Mouse (Mus musculus): ENCODE results near the gene D7Ertd443e.

The D7Ertd443e gene

DNA sequence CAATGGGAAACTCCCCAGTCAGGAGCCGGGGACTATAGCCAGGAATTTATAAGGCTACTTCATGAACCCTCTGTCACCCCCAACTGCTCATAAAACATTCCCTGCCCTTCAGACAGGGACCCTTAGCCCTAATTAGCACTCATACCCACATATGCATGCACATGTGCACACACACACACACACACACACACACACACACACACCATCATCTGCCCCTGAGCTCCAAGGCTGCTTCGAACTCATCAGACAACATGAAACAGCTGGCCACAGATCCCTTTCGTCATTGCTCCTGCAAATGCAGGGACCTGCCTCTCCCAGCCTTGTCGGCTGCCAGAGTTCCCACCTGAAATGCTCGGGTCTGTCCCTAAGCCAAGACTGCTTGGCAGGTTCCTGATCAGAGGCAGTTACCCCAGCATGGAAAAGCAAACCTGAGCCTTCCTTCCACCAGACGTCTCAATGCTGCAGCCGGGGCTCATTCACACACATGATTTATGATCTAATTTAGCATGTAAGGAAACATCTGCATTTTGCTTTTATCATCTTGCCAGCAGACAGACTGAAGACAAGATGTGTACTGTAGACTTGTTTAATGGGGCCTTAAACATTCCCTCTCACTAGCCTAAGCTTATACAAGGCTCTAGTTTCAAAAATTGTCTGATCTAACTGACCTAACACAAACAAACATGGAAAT lies 95.7 kb downstream of the D7Ertd443e start:
- DNase-seq (ENCODE audit: extremely low spot score, low spot score), result peak; percentile 21

DNA sequence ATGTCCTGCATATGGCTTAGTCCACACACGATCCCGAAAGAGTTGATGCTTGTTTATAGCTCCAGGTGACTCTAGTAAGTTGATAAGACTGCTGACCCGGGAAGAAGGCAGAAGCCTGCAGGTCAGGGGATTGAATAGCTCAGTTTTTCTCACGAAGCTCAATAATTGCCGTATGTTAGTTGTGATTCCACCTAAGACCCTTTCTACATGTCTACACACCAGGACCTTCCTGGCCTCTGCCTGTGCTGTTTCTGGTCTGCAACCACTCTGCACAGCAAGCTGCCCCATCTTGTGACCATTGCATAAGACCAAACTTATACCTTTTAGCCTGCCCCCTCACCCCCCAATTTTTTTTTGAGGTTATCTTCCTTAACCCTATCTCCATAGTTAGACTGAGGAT lies 96.3 kb downstream of the D7Ertd443e start:
- DNase-seq (ENCODE audit: extremely low spot score, low spot score), result no peak

DNA sequence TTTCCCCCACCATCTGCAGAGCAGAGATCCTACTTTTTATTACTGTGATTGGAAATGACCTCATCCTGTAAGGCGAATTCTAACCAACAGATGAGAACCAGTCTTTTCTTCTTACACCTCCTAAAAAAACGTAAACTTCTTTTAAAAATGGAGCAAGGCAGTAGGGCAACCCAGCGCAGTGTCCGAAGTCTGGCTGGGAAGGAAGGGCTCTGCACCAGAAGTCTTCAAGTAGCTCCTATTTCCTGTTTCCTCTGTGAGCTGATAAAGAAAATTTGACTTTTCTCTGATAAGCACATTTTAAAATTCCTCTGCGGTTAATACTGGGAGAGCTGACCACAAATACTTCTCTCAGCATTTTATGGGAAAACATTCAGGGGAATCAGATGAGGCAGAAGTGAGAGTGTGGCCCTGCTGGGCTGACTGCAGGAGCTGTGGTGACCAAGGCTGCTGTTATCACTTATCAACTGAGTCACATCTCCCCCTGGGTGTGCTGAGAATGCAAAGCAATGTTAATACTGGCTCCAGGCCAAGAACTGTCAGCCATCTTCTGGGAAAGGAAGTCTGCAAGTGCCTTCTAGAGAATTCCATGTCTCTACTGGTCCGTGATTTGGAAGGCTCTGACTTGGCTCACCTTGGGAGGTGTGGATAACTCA lies 97.8 kb downstream of the D7Ertd443e start:
- no peak for DNase-seq (ENCODE audit: extremely low spot score, low spot score)

DNA sequence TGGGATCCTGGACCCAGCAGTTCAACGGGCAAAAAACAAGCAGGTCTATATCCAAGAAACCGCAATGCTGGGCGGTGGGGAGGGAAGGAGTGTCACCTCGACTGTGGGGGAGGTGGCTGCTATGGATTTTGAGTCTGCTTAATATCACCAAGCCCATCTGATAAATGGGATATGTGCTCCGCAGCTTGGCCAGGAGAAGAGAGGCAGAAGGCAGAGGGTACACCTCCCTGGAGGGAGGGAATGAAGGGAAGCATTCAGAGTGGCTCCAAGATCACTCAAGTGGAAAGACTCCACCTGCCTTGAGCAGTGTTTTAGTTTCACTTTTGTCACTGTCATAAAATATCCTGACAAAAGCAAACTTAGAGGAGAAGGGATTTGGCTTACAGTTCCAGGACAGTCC lies 112.5 kb downstream of the D7Ertd443e start:
- DNase-seq (ENCODE audit: extremely low spot score, low spot score), result no peak

DNA sequence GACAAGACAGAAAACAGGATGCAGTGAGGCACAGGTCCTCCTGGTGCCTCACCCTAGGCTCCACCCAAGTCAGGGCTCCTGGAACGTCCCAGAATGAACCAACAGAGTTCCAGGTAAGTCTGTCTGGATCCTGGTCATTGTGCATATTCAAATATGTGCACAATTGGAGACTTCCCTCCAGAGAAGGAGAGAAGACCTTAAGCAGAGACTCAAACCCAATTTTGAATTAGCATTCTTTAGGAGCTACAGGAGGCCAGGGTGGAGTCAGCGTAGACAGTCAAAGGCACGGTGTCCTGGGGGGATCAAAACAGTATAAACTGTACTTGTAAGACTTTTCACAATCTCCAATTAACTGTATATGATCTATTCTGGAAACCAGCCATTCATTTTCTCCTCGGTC lies 113.0 kb downstream of the D7Ertd443e start:
- DNase-seq (ENCODE audit: extremely low spot score, low spot score), result no peak

DNA sequence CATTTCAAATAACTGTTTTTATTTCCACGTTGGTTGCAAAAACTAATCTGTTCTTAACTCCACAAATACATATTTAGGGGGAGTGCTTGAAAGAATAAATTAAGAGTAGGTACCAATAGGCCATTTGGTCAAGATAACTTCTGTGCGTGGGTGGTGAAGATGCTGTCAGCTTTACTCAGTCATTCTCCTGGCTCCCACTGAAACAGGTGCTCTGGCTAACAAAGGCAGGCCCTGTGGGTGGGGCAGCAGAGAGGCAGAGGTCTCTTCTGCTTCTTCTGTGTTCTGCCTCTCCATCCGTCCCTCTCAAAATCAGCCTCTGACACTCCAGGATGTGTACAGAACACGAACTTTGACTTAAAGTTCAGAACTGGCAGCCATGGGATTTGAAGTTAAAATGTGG lies 119.7 kb downstream of the D7Ertd443e start:
- no peak for DNase-seq (ENCODE audit: extremely low spot score, low spot score)

DNA sequence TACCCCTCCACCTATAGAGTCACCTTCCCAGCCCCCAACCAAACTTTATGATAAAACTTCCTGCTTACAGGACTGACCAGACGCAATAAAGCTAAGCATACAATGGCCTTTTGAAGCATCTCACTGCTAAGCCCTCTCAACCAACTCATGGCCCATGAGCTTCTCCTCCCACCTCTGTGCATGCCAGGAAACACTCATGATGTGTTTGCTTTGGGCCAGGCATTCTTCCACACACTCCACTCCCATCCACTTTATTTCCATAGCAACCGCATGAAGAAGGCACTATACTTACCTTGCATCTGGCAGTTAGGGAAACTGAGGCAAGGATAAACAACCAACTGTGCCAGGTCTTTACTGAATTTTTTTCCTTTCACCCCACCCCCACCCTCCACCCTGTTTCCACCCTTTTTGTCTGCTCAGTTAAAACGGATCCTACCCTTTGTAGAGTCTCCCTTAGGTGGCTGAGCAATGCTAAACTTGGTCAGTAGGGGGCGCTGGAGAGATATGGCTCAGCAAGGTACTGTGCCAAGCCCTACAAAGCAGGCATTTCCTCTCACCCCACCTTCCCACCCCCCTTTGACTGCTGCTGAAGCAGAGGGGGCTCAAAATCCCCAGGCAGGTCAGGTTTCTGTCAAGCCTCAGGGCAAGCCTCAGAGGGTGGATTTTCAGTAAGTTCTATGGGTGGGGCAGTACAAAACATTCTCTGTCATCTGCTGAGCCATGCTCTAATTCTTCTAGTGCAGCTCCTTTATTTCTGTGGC lies 122.1 kb downstream of the D7Ertd443e start:
- peak; percentile 76 for DNase-seq (ENCODE audit: extremely low spot score, low spot score)

DNA sequence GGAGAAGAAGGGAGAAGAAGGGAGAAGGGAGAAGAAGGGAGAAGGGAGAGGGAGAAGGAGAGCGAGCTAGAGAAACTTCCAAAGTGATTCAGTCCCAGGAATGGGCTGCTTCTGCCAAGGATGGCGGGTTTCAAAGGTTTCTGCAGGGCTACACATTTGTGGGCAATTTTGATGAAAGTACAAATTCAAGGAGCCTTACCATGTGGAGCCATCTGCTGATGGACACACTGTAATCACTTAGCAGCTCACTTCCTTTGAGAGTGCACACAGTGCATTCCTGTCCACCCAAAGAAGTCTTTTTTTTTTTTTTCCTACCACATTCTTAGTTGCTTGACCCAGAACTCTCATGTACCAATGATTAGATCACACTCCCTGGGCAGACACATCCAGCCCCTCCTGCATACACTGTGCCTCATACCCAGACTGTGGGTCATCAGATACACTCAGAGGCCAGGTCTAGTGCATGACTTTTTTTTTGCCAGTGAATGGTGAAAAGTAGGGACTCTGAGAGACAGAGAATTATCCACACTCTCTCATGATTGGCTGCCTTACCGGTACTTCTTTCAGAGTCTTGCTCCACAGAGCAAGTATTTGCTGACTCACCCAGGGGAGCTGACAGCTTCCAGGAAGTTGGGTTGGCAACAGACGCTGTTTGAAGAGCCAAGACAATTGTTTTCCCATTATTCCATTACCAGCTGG lies 124.3 kb downstream of the D7Ertd443e start:
- DNase-seq (ENCODE audit: extremely low spot score, low spot score), result no peak

DNA sequence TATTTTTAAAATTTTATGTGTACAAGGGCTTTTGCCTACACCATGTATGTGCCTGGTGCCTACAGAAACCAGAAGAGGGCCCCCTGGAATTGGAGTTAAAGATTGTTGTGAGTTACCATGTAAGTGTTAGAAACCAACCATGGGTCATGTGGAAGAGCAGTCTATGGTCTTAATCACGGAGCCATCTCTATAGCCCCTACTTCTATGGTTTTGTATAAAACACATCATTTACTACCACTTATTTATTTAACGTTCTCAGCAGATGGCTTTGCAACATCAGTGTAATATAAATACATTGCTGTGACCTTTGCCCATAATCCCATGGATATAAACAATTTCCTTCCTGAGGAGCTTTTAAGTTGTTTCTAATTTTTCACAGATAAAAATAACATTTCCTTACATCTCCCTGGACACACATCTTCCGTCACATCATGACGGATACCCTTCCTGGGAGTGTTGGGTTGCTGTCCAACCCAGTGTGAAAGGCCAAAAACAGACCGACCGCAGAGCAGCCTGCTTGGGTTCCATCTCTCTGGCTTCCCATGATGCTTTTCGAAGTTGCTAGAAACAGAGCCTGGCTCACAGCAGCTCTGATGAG lies 135.1 kb downstream of the D7Ertd443e start:
- no peak for DNase-seq (ENCODE audit: extremely low spot score, low spot score)

DNA sequence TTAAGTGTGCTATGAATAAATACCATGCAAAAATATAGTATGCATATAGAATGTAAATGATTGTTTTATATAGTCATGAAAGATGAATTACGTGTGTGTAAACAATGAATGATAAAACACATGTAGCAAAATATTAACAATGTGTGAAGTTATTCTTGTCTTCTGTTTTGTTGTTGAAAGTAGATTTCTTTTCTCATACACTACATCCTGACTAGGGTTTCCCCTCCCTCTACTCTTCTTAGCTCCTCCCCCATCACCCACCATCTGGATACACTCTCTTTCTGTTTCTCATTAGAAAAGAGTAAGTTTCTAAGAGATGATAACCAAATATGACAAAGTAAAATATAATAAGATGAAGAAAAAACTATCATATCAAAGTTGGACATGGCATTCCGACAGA lies 137.4 kb downstream of the D7Ertd443e start:
- DNase-seq (ENCODE audit: extremely low spot score, low spot score), result no peak

DNA sequence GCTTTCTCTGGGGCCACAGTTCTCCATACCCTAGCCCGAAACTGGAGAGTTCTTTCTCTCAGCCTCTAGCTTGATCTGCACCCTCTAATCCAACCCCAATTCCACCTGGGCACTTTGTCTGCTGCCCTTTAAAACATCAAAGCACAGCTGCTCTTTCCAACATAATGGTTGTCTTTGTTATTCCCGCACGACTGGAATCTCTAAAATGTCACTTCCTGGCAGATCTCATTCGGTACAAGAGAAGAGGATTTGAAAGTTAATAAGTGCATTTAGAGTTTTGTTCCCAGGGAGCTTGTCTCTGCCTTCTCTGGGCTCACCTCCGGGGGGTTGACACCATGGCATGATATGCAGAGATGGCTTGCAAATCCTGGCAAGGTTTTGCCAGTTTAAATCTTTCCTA lies 138.8 kb downstream of the D7Ertd443e start:
- no peak for DNase-seq (ENCODE audit: extremely low spot score, low spot score)

DNA sequence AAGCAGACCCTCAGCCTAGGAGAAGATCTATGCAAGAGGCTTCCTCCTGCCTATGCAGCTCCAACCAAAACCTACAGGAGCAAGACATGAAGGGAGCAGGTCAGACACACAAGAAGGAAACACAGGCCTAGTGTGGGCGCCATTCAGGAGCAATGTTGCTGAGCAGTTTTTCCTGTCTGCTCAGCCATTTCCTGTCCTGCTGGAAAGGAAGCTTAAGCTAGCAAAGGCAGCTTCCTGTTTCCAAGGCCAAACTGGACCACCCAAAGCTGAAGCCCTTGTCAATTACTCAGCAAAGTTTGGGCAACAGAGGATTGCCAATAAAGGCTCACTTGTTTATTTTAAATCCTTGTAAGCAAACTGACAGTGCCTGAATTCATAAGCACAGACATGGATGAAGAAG lies 142.7 kb downstream of the D7Ertd443e start:
- no peak for DNase-seq (ENCODE audit: extremely low spot score, low spot score)

DNA sequence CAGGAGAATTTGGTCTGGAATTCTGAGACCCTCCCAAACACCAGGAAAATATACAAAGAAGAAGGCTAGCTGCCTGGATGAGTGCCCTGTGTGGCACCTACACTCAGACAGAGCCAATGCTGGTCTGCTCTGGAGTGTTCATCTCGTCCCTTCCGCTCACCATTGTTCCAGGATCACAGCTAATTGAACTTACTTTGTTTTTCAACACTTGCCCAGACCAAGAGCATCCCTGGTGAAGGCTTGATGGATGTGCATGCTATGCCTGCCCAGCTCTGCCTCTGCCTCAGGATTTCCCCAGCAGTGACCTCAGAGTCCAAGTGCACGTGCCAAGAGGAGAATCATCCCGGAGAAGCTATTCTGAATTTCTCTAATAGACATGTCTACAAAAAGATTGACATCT lies 144.2 kb downstream of the D7Ertd443e start:
- DNase-seq (ENCODE audit: extremely low spot score, low spot score), result no peak

DNA sequence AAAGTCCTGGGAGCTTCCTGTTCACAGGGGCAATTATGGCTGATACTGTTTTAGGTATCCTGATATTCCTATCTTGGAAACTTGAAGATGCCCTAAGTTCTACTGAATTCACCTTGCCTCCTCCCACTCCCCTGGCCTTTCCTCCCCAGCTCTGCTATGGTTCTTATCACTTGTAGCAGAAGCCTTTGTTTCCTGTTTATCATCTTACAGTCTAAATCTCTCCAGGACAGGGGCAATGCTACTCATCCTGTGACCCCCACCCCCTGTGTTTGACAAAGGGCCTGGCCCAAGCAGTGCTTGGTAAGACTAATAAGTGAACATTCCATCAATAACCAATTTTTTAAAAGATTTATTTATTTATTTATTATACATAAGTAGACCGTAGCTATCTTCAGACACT lies 144.9 kb downstream of the D7Ertd443e start:
- DNase-seq (ENCODE audit: extremely low spot score, low spot score), result no peak

DNA sequence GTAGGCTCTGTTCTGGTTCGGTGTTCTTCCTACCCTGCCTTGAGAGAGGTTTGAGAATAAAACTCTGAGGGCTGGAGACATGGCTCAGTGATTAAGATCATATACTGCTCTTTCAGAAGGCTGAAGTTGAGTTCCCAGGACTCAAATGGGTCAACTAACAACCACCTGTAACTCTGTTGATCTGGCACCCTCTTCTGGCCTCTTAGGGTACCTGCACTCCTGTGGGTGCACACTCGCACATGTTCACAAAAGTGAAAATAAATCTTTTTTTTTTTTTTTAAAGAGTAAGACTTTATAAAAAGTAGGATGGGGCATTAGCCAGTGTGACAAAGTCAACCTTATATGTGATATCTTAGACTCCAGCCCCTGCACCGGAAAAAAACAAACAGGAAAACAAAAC lies 146.6 kb downstream of the D7Ertd443e start:
- DNase-seq (ENCODE audit: extremely low spot score, low spot score), result no peak

DNA sequence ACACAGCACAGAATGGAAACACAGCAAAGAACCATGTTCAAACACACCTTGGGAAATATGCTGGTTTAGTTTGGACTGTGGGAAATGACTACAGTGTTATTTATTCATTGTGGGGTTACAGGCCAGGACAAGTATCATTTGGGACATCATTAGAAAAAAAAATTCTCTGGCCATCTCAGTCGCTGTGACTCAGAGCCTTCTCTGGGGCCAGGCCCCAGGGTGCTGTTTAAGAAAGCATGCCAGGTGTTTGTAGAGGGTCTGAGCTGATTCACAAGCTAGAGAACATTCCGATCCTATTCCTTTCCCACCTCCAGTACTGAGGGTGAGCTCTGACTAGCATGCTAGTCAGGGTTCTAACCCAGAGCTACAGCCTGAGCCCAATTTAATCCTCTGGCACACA lies 148.1 kb downstream of the D7Ertd443e start:
- DNase-seq (ENCODE audit: extremely low spot score, low spot score), result no peak

DNA sequence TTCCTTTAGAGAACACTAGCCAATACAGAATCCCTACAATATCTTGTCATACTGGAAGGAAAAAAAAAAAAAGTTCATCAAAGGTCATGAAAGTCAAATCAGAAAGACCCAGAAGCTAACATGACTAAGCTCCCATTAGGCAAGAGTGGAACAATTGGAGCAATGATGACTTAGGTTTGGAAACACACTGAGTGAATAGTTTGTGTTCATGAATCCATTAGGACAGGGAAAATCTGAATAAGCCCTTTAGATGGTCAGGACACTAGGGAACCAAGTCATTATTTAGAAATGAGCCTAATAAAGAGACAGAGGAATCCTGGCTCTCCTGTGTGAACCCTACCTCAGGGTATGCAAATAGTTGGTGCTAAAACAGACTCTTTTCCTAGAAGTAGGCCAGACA lies 148.7 kb downstream of the D7Ertd443e start:
- DNase-seq (ENCODE audit: extremely low spot score, low spot score), result no peak

DNA sequence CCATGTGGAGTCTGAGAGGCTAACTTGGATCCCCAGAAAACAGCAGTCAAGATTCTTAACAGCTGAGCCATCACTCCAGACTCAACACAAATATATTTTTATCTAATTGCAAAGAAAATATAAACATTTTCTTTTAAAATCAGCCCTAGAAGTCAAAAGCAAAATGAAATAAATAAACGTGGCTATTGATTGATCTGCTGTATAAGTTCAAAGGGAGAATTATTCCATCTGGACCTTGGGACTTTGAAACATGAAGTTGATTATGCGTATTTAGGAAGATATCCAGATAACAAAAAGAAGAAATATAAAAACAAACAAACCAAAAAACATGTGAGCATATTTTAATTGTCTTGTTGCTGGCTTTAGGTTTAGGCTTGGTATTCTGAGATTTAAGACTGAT lies 149.9 kb downstream of the D7Ertd443e start:
- DNase-seq (ENCODE audit: extremely low spot score, low spot score), result no peak

DNA sequence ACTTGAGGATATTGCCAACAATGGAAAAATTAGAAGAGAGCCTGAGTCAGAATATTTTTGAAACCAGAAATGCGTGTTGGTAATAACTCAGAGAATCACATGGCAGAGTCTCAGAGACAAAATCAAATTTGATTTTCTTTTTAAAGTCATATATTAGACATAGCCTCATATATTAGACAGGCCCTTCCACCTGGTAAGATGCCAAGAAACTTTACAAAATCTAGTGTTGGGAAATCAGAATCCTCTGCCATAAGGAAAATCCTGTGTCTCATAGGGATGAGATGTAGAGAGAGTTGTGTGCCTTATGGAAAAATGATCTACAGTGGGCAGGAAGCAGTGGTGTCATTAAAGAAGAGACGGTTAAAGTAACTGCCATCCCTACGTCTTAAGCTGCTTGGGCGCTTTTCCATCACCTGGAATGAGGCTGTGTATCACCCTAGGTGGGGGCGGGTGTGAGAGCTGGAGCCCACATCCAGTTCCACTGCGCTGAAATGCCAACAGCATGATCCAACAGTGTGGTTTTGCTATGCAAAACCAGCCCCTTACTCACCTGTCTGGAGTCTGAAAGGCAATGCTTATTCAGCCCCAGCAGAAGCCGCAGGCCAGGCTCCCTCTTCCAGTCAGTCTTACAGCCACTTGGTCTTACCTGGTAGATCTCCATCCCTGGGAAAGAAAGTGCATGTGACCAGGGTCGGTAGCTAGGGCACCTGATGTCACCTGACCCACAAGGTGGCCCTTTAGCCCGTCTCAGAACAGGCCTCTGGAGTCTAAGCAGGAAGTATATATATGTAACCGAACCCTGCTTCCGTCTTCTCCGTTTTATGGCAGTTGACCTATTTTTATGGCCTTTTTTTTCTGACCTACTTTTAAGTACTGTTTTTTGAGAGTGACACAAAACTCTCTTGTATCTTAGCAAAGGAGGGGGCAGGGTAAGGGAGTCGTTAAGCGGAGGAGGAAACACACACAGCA lies 153.8 kb downstream of the D7Ertd443e start, which contains the start of gene Adam12:
Gene Adam12, minus strand, starts transcription at position 769 of the 969 bp plus-strand sequence.
- no peak for DNase-seq (ENCODE audit: extremely low spot score, low spot score)

DNA sequence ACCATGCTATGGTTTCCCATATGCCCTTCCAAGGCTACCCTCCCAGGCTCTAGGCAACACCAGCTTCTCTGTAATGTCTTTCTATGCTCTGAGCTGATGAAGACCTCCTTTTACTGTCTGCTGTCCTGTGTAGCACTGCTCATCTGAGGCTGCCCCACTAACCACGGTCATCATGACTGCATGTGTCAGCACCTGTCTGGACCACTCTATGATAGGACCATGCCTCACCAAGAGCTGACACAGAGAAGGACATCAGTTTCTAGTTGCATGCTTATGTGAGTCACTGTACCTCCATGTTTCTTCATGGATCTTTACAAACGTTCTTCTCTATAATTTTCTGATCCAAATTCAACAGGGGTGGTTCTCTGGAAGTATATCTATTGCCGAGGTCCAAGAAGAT lies 154.8 kb downstream of the D7Ertd443e start:
- DNase-seq (ENCODE audit: extremely low spot score, low spot score), result no peak
